Mouse (Mus musculus): ENCODE data around the gene Foxo1. TPM values are rescaled to one million over a fixed set of nuclear protein-coding genes. Genes with fewer than 3 reads are reported as not detected.
A peak's percentile ranks its signal among the peaks of the same experiment; 100 is the strongest.

The Foxo1 gene
- total and polyA plus RNA-seq, 3 experiments: 0.31 to 2.5 TPM; not detected in 1

- Histone ChIP-seq H3K4me1 (ENCODE audit: control insufficient read depth in 1 of 2, insufficient read depth in 2 of 2, low read length in 2 of 2) (peaks cover 0 to 9% of the 10 kb centered on the region in 2 experiments; a peak in 2 of 4 replicates), H3K27ac (ENCODE audit: control insufficient read depth, low read depth, low read length) (no peak overlapping the region), H3K4me3 (ENCODE audit: control insufficient read depth in 1 of 2, insufficient read depth in 1 of 2, low read depth in 2 of 2, low read length in 2 of 2) (no peak overlapping the region), H3K9me3 (replicated peaks; ENCODE audit: insufficient read depth, low read length) (no peaks in the 10 kb centered on the region), H3K27me3 (ENCODE audit: control insufficient read depth in 1 of 2, insufficient read depth in 2 of 2, low read length in 2 of 2) (no peaks in the 10 kb centered on the region), H3K9ac (ENCODE audit: control insufficient read depth, low read depth, low read length, poor library complexity, severe bottlenecking) (no peak overlapping the region), H3K36me3 (ENCODE audit: control insufficient read depth in 1 of 2, insufficient read depth in 2 of 2, low read length in 2 of 2) (peaks cover 0 to 7% of the 10 kb centered on the region in 2 experiments; a peak in 2 of 4 replicates), H3K79me2 (ENCODE audit: control insufficient read depth, insufficient read depth, low read length, poor library complexity) (no peaks in the 10 kb centered on the region)
- TF ChIP-seq CHD1 (IDR thresholded peaks at IDR 0.05; ENCODE audit: low read depth, low read length) (no peak), SIN3A (IDR thresholded peaks at IDR 0.05; ENCODE audit: low read length) (no peak), JUND (IDR thresholded peaks at IDR 0.05; ENCODE audit: low read depth, low read length) (no peak), ZMIZ1 (IDR thresholded peaks at IDR 0.05; ENCODE audit: low read depth, low read length) (no peak), RAD21 (IDR thresholded peaks at IDR 0.05; ENCODE audit: low read depth, low read length) (peak; percentile 30), MXI1 (IDR thresholded peaks at IDR 0.05; ENCODE audit: low read depth, low read length) (no peak), MYC (IDR thresholded peaks at IDR 0.05; ENCODE audit: low read depth, low read length) (no peak), MAZ (IDR thresholded peaks at IDR 0.05; ENCODE audit: low read depth, low read length) (no peak), BHLHE40 (IDR thresholded peaks at IDR 0.05; ENCODE audit: borderline replicate concordance, low read depth, low read length) (no peak), USF2 (IDR thresholded peaks at IDR 0.05; ENCODE audit: borderline replicate concordance in 1 of 2, insufficient read depth in 1 of 2, low read depth in 1 of 2, low read length in 2 of 2) (no peak), GATA1 (IDR thresholded peaks at IDR 0.05; ENCODE audit: low read depth, low read length) (no peak), ZNF384 (IDR thresholded peaks at IDR 0.05; ENCODE audit: low read depth, low read length) (peak; percentile 50), CTCF (IDR thresholded peaks at IDR 0.05 in 2 of 3, conservative IDR thresholded peaks at IDR 0.05 in 1 of 3; ENCODE audit: control insufficient read depth in 1 of 3, insufficient read depth in 1 of 3, low read depth in 2 of 3, low read length in 3 of 3, poor library complexity in 1 of 3, severe bottlenecking in 1 of 3) (peak in 1 of 3 experiments; percentile 10; a peak in 1 of 6 replicates), USF1 (IDR thresholded peaks at IDR 0.05; ENCODE audit: low read depth, low read length) (no peak), EP300 (IDR thresholded peaks at IDR 0.05; ENCODE audit: low read depth in 1 of 2, low read length in 2 of 2) (no peak), RCOR1 (IDR thresholded peaks at IDR 0.05; ENCODE audit: low read depth, low read length) (no peak), TBP (IDR thresholded peaks at IDR 0.05; ENCODE audit: low read depth, low read length) (no peak), MAX (IDR thresholded peaks at IDR 0.05; ENCODE audit: low read length) (no peak), POLR2A (IDR thresholded peaks at IDR 0.05; ENCODE audit: control insufficient read depth in 1 of 2, insufficient read depth in 1 of 2, low read depth in 1 of 2, low read length in 2 of 2, poor library complexity in 1 of 2) (no peak), ZKSCAN1 (IDR thresholded peaks at IDR 0.05; ENCODE audit: low read depth, low read length) (no peak), POLR2AphosphoS5 (IDR thresholded peaks at IDR 0.05; ENCODE audit: borderline replicate concordance, low read depth, low read length) (no peak), ZC3H11A (IDR thresholded peaks at IDR 0.05; ENCODE audit: low read depth, low read length) (no peak), NELFE (IDR thresholded peaks at IDR 0.05; ENCODE audit: low read depth, low read length) (no peak), UBTF (IDR thresholded peaks at IDR 0.05; ENCODE audit: borderline replicate concordance, insufficient read depth, low read depth, low read length) (no peak), CHD2 (IDR thresholded peaks at IDR 0.05; ENCODE audit: low read length) (no peak)
- no peak for DNase-seq (ENCODE audit: low read depth, low spot score)
Observed at GRCm38 (mm10) chr3:52251184-52251583, 17.0 kb upstream of the Foxo1 start.
